Mouse (Mus musculus) c-Kit-positive CD71-positive TER-119-negative erythroid progenitor cells, embryonic 14.5 days (primary cell): ENCODE results near the gene Lyrm1.

Experiments used
- DNase-seq: peaks from one replicate; pipeline ENCODE4 v3.0.0-alpha.2; 2013; ENCODE audit warnings: low read depth

Gene Lyrm1

GRCm38 (mm10) chr7:119892198-119892597 is 3.5 kb upstream of the Lyrm1 start:
- no peak for DNase-seq

GRCm38 (mm10) chr7:119892742-119893141 is 2.9 kb upstream of the Lyrm1 start:
- DNase-seq, result no peak

DNA sequence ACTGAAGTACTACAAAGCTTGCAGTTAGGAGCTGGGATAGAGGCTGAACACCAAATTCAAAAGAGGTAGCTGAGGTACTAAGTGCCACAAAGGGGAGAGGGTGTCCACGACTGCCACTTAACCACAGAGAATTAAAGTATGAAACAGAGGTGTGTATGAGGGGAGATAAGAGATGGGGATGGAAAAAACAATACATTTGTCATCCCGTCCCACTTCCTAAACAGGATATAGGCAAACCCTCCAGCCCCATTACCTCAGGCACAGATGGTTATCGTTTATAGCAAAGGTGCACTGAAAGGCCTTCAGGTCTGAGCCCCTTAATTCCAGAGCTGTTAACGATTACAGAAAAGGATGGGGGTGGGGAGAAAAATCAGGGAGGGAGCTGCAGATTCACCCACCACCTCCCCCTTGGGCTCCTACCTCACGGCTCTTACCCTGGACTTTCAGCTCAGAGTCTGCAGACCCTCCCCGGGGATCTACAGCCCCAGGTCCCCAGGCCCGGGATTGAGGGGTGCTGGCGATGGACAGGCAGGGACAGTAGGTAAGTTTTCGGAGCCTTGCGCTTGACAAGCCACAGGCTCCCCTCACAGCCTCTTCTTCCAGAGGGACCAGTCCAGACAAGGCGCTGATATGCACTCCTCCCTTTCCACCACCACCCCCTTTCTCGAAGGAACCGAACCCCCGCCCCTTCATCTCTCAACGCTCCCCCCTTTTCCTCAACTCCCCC is 680 bp upstream of the Lyrm1 start:
- DNase-seq, result no peak

GRCm38 (mm10) chr7:119897521-119898109 is 2.0 kb downstream of the Lyrm1 start:
- peak; percentile 34 for DNase-seq

DNA sequence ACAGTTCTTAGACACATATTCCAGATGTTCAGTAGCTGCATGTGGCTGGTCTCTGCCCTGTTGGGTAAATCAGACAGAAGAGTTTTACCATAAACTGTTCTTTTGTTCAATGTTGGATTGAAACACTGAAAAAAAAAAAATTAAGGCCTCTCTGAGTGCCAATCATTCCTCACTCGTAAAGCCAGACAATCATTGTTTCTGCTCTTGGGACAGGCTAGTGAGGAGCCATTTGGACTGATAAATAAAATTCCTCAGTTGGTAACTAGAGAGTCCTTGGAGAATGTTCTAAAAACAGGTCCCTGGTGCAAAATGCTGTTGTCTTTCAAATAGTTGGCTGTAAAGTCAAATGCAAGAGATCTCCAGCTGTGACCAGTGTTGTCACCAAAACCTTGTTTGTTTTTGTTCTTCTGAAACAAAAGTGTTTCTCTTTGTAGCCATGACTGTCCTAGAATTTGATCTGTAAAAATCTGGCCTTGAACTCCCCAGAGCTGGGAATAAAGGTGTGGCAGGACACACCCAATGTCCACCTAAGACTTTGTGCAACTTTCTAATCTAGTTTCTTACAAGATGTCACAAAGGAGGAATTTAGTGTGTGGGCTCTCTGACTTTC is 2.7 kb downstream of the Lyrm1 start:
- no peak for DNase-seq

DNA sequence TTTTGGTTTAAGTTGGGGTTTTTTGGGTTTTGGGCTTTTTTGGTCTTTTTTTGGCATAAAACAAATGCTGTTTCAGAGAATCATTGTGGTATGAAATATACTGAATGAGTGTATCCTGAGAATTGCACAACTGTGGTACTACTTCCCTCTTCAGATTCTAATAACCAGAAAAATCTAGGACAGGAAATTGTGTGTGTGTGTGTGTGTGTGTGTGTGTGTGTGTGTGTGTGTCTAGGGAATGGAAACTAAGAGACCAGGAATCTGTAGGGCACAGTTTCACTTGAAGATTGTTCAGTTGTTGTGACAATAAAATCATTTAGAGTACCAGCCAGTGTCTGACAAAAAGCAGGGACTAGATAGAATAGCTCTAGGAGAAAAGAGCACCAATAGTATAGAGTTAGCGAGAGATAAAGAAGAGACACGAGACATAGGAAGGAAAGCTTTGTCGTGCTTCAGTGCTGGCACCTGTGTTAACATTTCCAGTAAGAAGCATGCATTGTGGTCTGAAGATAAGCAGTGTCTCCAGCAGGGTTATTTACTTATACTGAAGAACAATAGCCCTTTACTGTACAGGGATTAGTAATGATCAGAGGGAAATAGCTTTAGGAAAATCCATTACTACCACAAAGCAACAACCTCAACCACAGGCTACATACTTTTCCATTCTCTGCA is 3.9 kb downstream of the Lyrm1 start:
- DNase-seq, result no peak

- no peak for DNase-seq
These were observed 11.0 kb downstream of the Lyrm1 start for GRCm38 (mm10) chr7:119906523-119907215.

DNA sequence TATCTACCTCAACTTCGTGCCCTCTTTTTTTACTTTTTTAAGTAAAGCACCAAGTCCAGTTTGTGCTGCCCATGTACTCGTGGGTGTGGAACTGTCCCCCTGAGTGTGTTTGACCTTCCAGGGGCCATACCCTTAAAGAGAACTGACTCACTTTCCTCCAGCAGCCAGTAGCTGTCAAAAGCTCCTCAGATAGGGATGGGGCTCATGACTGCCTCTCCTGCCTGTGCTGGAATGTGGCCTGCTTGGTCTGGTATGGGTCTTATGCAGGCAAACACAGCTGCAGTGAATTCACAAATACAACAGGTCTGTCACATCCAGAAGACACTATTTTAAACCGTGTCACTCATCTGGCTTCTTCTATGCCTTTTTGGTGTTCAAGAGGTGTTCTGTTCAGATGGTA is 16.1 kb downstream of the Lyrm1 start:
- no peak for DNase-seq

DNA sequence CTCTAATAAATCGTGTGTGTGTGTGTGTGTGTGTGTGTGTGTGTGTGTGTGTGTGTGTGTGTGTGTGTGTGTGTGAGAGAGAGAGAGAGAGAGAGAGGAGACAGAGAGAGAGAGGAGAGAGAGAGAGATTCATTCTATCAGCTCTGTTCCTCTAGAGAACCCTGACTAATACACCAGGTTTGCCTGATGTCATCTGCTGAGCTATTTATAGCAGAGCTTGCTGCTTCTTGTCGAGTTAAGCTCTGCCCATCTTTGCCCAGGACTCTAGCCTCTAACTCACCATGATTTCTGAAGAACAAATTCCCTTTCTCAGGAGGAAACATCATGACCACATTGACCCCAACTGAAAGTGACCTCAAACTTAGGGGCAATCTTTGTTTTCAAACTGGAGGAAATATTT is 24.8 kb downstream of the Lyrm1 start:
- DNase-seq, result no peak

DNA sequence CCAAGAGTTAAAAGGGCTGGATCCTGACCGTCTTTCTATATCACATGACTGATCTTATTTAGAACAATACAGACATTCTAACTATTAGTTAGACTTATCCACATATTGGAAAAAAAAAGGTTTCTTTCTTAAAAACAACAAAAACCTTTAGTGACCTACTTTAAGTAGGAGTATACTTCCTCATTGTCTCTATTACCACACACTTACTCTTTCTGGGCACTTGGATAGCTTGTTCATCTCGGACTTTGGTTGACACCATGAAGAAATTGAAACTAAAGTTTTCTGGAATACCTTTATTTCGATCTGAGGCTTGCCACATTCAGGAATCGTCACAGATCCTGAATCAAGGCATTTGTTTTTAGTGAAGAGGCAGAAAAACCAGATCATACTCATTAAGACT is 25.4 kb downstream of the Lyrm1 start:
- no peak for DNase-seq

- no peak for DNase-seq
These were observed 33.3 kb downstream of the Lyrm1 start for GRCm38 (mm10) chr7:119928783-119929440.

DNA sequence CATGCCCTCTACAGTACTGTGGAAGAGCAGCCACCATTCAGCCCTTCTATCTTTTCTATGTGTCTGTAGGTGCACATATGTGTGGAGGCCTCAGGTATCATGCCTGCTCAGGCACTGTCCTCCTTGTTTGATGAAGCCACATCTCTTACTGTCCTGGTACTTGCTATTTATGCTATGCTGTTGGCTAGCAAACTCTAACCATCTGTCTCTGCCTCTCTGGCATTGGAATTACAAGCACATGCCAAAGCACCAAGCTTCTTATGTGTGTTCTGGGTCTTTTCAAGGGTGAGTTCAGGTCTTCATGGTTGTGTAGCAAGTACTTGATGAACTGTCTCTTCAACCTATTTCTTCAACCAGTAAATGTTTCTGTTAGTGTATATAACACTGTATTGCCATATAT is 40.7 kb downstream of the Lyrm1 start:
- no peak for DNase-seq

DNA sequence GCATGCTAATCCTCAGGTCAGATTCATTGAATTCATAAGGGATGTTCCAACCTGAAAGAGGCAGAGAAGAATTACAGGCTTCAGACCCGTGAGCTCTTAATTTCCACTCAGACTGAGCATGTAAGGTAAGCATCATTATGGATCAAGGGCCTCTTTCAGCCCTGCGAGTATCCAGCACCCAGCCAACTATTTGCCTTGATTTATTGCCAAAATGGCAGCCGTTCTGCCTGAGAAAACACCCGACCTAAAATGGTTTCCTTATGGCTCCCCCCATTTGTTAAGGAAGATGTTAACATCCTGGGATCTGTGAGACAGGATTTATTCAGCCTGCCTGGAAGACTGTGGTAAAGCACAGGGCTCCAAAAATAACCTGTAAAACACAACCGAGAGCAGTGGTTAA is 41.4 kb downstream of the Lyrm1 start:
- DNase-seq, result no peak

DNA sequence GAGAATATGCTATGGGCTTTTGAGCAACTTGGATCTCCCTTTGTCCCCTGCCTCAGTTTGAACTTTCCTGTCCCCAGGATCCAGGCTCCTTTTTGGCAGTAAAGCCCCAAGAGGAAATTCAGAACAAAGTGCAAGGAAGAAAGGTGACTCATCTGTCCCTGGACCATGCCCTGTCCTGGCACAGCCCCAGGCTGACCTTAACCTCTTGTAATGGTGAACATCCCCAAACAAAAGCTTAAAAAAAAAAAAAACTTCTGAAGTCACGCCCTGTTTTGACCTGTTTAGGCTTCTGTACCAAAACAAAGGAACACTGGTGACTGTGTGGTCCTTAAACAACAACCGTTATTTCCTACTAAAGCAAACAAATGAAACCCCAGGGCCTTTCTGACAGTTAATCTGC is 45.9 kb downstream of the Lyrm1 start:
- DNase-seq, result no peak

- DNase-seq, result no peak
These were observed 58.4 kb downstream of the Lyrm1 start for GRCm38 (mm10) chr7:119954047-119954446.

DNA sequence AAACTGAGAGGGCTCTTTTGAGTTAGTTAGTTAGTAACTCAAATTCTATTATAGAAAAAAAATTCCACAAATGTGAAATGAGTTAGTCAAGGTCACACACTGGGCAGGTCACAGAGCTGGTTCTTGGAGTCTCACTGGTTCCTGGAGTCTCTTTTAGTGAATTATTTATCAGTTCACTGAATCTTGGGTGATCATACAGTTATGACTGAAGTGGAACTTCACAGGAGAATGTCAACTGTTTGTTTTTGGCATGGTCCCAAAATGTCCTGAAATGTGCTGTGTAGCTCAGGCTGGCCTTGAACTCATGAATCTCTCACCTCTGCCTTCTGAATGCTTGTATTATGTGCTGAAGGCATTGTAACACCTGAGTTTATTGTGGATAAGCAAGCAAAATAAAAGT is 61.8 kb downstream of the Lyrm1 start:
- no peak for DNase-seq

DNA sequence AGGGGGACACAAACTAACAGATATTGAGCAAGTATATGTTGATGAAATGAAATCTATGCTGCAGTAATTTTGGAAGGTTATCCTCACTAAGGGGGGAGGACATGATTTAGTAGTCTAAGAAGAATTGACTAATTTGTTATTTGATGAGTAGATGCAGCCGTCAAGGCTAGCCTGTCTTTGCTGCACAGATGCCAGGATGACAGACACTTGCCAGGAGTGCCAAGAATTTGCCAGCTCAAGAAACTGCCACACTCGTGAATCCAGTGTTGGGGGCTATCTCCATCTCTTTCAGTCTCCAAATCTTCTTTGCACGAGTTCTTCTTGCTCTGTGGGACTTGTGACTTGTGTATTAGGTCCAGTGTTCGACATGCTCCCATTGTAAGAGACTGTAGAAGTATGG is 63.4 kb downstream of the Lyrm1 start:
- no peak for DNase-seq

DNA sequence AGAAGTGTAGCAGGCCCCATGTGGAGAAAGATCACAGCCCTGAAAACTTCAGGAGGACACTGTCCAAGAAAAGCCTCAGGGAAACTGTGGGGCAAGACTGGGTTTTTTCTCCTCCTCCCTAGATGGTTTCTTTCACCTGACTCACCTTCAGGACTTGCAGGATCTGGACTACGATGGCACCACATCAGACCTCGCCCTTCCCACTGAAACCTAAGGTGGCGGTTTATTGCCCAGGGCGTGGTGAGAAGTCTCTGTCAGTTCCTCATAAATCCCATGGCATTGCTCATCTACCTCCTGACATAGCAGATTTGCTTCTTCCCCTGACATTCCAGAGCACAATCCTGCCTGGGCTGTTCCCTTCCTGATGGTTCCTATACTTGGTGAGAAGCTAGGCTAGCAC is 63.8 kb downstream of the Lyrm1 start:
- DNase-seq, result no peak

GRCm38 (mm10) chr7:119960006-119960405 is 64.3 kb downstream of the Lyrm1 start:
- no peak for DNase-seq

GRCm38 (mm10) chr7:119960546-119960945 is 64.9 kb downstream of the Lyrm1 start:
- DNase-seq, result no peak

DNA sequence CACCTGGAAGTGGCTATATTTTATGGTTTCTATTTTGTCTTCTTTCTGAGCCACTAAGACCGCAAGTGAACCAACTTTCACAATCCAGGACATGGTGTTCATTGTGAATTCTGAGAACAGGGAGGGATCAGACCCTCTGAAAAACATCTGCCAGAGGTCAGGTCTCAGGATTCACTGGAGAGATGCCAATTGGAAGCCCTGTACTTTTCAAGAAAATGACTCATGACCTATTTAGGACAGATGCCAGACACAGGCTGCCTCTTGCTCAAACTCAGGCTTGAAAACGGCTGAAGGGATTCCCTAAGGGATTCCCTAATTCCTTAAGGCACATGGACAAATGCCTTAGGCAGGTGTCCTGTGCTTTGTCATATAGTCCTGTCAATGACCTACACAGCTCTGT is 65.4 kb downstream of the Lyrm1 start:
- DNase-seq, result no peak

DNA sequence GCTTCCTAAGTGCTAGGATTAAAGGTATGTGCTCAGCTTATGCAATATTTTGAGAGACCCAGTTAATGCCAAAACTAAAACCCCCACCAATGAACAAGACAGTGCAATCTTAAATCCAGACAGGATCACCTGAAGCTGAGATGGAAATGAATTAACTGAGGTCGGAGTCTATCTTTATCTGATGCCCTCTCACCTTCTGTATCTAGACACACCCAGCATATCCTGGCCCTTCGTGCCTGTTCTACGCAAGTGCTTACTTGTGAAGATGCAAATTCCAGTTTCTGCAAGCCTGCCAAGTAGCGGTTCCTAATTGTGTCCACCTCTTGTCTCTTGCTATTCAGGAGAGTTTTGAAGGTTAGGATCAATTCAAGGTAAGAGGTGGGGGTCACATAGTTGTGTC is 69.5 kb downstream of the Lyrm1 start:
- no peak for DNase-seq
